Mouse (Mus musculus) lung, postnatal 0 days (tissue): ENCODE data around the gene Snrnp25.

ENCODE experiments used
- CTCF ChIP-seq: IDR thresholded peaks from 2 replicates; pipeline ENCODE4 v1.5.1; 2016; ENCODE audit warnings: antibody characterized with exemption, mild to moderate bottlenecking
- EP300 ChIP-seq: IDR thresholded peaks from 2 replicates; pipeline ENCODE4 v1.6.1; 2016; ENCODE audit warnings: antibody characterized with exemption, mild to moderate bottlenecking, control low read depth

GRCm38 (mm10) chr11:32189434-32189833, 15.8 kb upstream of the Snrnp25 start:
- TF ChIP-seq CTCF (no peak), EP300 (no peak)
